Mouse (Mus musculus): Measurements from ENCODE around the gene Atxn10. TPM values are rescaled to one million over a fixed set of nuclear protein-coding genes. Genes with fewer than 3 reads are reported as not detected.
A peak's percentile ranks its signal among the peaks of the same experiment; 100 is the strongest.

Atxn10 gene
- total RNA-seq, 4 experiments from 2014 or later, result 26.0 to 27.9 (median 27.0) TPM

- DNase-seq (ENCODE audit: low spot score in 2 of 2), result no peak
Measured at GRCm38 (mm10) chr15:85466456-85467067, 130.5 kb downstream of the Atxn10 start.

- no peak for DNase-seq (ENCODE audit: low spot score in 2 of 2)
Measured at GRCm38 (mm10) chr15:85469401-85469800, 133.4 kb downstream of the Atxn10 start.

GRCm38 (mm10) chr15:85474697-85475096, 138.7 kb downstream of the Atxn10 start:
- DNase-seq (ENCODE audit: low spot score in 2 of 2), result no peak

GRCm38 (mm10) chr15:85477584-85477983, 141.5 kb downstream of the Atxn10 start:
- peak; percentile 41 to 53 for DNase-seq (ENCODE audit: low spot score in 2 of 2)

DNA sequence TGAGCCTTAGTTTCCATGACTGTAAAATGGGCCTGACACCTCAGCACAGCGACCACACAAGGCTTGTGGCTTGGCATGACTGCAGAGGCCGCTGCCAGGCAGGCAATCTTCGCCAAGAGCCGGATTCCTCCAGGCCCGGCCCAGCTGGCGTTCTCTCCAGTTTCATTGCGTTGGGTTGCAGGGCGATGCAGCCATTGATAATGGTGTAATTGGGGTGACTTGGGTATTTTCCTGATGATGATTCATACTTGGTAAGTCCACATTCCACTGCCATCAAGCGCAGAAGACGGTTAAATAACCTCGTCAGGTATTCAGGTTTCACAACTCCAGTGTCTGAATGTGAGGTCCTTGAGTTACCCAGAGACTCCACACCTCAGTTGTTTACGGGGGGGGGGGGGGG, 143.3 kb downstream of the Atxn10 start:
- no peak for DNase-seq (ENCODE audit: low spot score in 2 of 2)

DNA sequence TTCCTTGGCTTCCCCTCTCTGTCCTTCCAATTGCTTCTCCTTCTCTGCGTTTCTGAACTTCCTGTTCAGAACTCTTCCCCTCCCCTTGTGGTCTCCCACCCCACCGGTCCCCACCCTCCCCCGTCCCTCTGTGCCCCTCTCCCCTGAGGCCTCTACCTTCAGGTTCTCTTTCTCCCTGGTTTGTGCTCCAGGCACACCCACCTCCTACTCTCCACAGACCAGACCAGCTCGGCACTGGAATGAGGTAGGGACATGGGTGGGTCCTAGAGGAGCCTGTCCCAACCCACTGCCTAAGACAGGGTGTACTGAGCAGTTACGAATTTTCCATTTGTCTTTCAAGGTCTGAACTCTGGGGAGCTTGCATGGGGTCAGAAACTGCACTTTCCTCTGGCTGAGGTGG, 143.9 kb downstream of the Atxn10 start:
- no peak for DNase-seq (ENCODE audit: low spot score in 2 of 2)

DNA sequence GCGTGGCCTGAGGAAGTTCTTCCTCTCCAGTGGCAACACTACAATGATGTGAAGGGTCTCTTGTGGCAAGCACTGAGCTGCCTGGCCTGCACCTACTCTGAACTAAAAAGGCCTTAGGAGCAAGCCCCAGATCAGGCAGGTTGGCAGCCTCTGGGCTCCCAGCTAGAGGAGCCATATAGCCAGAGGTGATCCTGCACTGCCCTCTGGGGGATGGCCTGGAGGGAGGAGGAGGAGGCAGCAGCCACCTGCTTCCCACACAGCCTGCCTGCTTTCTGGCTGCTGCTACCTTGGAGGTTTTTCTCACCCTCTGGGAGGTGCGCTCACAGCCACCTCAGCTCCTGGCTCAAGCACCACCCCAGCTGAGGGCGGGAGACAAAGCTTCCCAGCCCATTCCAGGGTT, 144.6 kb downstream of the Atxn10 start:
- DNase-seq (ENCODE audit: low spot score in 2 of 2), result no peak

- DNase-seq (ENCODE audit: low spot score in 2 of 2), result no peak
Measured at GRCm38 (mm10) chr15:85488900-85489299, 152.9 kb downstream of the Atxn10 start.

- DNase-seq (ENCODE audit: low spot score in 2 of 2), result no peak
Measured at GRCm38 (mm10) chr15:85489751-85490150, 153.7 kb downstream of the Atxn10 start.

DNA sequence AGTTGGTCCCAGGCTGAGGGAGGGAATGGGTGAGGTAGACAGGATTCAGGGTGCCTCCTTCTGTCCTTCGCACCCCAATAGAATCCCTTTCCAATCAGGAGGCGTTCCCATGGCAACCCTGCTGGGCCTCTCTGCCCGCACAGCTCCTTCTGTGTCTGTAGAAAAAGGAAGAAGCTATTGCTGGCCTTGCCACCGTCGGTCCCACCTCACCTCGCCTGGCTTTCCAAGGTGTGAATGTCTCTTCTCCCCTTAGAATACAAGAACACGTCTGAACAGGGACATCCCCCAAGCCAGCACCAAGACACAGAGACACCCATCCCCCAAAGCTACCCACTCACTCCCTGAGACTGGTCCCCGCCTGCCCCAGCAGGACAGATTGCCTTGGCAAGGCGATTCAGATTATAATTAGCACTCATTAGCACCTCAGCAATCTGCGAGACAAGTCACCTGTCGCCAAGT, 158.1 kb downstream of the Atxn10 start:
- DNase-seq (ENCODE audit: low spot score in 2 of 2), result no peak

DNA sequence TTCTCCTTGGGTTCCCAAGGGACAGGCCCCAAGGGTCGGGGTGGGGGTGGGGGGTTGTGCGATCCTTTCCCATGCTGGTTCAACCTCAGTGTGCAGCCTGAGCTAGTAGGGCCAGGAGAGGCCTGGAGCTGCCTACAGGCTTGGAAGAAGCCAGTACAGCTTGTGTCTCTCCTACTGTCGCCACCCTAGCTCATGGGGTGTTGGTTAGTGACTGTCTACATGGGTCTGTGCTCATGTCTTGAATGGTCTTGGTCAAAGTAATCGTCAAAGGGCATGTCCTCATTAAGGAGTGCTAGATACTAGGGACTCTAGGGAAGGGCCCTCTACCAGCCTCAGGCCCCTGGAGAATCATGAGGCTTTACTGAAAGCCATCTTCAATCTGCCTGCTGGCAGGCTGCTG, 161.5 kb downstream of the Atxn10 start:
- DNase-seq (ENCODE audit: low spot score in 2 of 2), result no peak

- DNase-seq (ENCODE audit: low spot score in 2 of 2), result no peak
Measured at GRCm38 (mm10) chr15:85497981-85498475, 162.0 kb downstream of the Atxn10 start.

DNA sequence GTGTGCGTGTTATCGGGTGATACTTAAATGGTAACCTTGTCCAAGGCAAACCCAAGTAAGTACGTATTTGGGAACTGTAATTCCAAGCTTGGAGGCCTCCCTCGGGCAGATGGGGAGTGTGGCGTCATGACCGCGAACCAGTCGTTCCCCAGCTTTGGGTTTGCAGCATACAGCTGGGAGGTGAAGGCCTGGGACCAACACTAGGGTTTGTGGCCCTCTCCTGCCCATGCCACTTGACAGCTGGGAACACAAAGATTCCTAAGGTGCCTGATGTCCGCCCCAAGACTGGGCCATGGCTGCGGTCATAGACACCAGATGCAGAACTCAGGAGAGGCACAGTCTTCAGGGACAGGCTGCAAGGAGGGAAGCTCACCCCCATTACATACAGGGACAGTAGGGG, 164.2 kb downstream of the Atxn10 start:
- no peak for DNase-seq (ENCODE audit: low spot score in 2 of 2)

- no peak for DNase-seq (ENCODE audit: low spot score in 2 of 2)
Measured at GRCm38 (mm10) chr15:85503127-85503526, 167.1 kb downstream of the Atxn10 start, which contains the start of gene 7530416G11Rik. Gene 7530416G11Rik, minus strand, starts transcription at chr15:85503227.

- DNase-seq (ENCODE audit: low spot score in 2 of 2), result peak; percentile 56 to 66
Measured at GRCm38 (mm10) chr15:85505118-85505925, 169.3 kb downstream of the Atxn10 start.

DNA sequence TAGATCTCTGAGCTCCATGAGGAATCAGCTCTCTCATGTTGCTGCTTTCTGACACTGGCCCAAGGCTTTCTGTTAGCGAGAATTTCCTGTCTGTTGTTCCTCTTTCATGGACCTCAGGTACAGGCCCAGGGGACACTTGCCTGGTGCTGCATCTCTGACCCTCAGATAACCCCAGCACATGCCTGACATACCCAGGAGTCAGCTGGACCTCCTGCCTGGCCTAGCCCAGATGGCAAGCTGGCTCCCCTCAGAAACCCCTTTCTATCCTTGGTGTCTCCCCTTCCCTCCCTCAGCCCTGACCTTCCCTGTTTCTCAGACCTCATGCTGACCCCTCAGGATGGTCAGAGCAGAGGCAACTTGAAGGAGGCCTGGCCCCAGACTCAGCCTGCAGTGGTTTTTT, 170.6 kb downstream of the Atxn10 start:
- DNase-seq (ENCODE audit: low spot score in 2 of 2), result no peak

GRCm38 (mm10) chr15:85507370-85508014, 171.4 kb downstream of the Atxn10 start:
- DNase-seq (ENCODE audit: low spot score in 2 of 2), result no peak

Other genes starting within 250 kb of the Atxn10 start
- gene Smc1b, start 204.3 kb upstream of the Atxn10 start, total RNA-seq (2022), result not detected
- not detected for gene Ribc2, start 204.2 kb upstream of the Atxn10 start, total RNA-seq (2022)
- 10 to 100 TPM in 1 of 4 experiments, 1 to 10 TPM in 3; 2.5 to 13.1 (median 5.3) TPM for gene Fbln1, start 130.3 kb upstream of the Atxn10 start, total RNA-seq (2022)
- not detected for gene 7530416G11Rik, start 167.0 kb downstream of the Atxn10 start, total RNA-seq (2022)
- under 1 TPM in 1 of 4 experiments, not detected in 3; 0.19 TPM for gene Wnt7b, start 246.2 kb downstream of the Atxn10 start, total RNA-seq (2022)

All from gastrocnemius, adult 8-10 months (tissue).